Mouse (Mus musculus) heart, postnatal 0 days (tissue): ENCODE data around the gene Zdhhc13.

Experiments
- CTCF ChIP-seq: IDR thresholded peaks from 2 replicates; pipeline ENCODE4 v1.5.1; 2016; ENCODE audit warnings: antibody characterized with exemption, control low read depth, low read depth
- EP300 ChIP-seq: IDR thresholded peaks from 2 replicates; pipeline ENCODE4 v1.6.1; 2016; ENCODE audit warnings: antibody characterized with exemption, low read depth

DNA sequence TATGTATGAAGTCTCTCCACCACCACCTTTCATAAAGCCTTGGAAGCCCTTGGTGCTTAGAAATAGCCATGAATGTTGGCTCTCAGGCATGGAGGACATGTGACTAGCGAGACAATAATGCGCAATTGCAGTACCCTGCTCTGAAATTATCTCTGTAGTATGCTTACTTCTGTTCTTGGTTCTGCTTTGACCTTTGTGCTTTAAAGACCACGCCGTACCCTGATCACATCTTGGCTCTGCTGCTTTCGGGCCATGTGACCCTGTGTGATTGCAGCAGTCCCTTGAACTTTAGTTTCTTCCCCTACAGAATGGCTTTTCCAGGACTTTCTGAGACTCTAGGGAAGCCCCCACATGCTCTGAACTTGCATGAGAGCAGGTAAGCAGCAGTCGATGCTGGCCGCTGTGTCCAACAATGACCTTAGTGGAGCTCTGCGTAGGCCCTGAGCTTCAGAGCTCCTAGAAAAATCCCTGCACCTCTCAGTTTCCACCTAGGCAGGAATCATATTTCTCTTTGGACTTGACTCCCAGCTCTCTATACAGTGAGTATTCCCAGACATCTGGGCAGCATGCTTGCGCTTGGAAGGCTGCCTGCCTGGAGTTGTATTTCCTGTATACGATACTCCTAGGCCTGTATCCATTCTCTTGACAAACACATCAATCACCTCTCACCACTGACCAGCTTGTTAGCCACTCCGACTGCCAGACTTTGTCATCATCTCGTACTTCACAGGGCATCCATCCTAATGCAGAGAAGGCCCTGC is 56.6 kb downstream of the Zdhhc13 start:
- TF ChIP-seq EP300 (no peak), CTCF (no peak)
